In the genomic region with DNA sequence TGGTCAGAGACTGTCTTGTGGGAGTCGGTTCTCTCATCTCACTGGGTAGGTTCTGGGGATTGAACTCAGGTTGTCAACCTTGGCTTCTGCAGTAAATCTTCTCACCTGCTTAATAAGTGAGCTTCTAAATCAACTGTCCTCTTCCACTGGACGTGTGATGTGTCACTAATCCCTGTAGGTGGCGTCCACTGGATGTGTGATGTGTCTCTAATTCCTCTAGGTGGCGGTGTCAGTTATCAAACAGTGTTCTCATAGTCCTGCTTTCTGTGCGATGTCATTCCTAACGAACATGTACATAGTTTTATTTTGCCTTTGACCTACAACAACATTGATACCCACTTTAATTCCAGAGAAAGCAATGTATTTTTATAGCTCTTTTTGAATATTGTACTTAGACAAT, we compare ENCODE assay signal across 9 mouse cellular contexts. TPM values are rescaled to one million over a fixed set of nuclear protein-coding genes. Genes with fewer than 3 reads are reported as not detected.
DNase-seq lines count a peak whose midpoint lies in the region; ATAC-seq lines count a peak whose summit lies in the region.
"Had no signal": no experiment of that assay in that cellular context is flagged by ENCODE, and none has a peak within 500 bp of the region (broad histone marks: within the 10 kb centered on the region; RNA-seq: fewer than 3 reads in every experiment).

No protein-coding gene starts in this region.

- no peaks in the 10 kb centered on the region for H3K36me3 ChIP-seq in hindbrain, embryonic 14.5 days (replicated peaks; ENCODE audit: control insufficient read depth, insufficient read depth)
- no peaks in the 10 kb centered on the region for H3K36me3 ChIP-seq in hindbrain, embryonic 10.5 days
- H3K36me3 ChIP-seq in hindbrain, embryonic 13.5 days = no peaks in the 10 kb centered on the region
- H3K36me3 ChIP-seq: embryonic facial prominence, embryonic 13.5 days had no signal

- DNase-seq in hindbrain, embryonic 14.5 days (ENCODE audit: low spot score) = peak; percentile 31
- no peak for DNase-seq in hindbrain, embryonic 10.5 days (ENCODE audit: low spot score)
- DNase-seq in A20 (ENCODE audit: low read depth, low spot score) (peak; percentile 71), NIH3T3 (ENCODE audit: low read depth) (peak; percentile 25)
- no peak for DNase-seq in yolk sac, embryonic 10.5 days (ENCODE audit: low spot score)
- no peak for DNase-seq in cerebellum, postnatal 25 days

- no peaks in the 10 kb centered on the region for H3K9me3 ChIP-seq in hindbrain, embryonic 14.5 days (ENCODE audit: control insufficient read depth, low read length)
- H3K9me3 ChIP-seq in hindbrain, embryonic 10.5 days = no peaks in the 10 kb centered on the region
- H3K9me3 ChIP-seq in hindbrain, embryonic 13.5 days = no peaks in the 10 kb centered on the region
- H3K9me3 ChIP-seq: embryonic facial prominence, embryonic 13.5 days had no signal

- no peak overlapping the region for H3K27ac ChIP-seq in hindbrain, embryonic 14.5 days
- H3K27ac ChIP-seq in hindbrain, embryonic 10.5 days = no peak overlapping the region
- no peak overlapping the region for H3K27ac ChIP-seq in hindbrain, embryonic 13.5 days
- H3K27ac ChIP-seq: embryonic facial prominence, embryonic 13.5 days had no signal

- no peak for ATAC-seq in hindbrain, embryonic 14.5 days (ENCODE audit: low FRiP score)
- ATAC-seq in hematopoietic stem cell, adult 5-6 weeks (replicated peaks in 1 of 2; ENCODE audit: insufficient read depth in 1 of 2, low FRiP score in 2 of 2, low TSS enrichment in 1 of 2, low read depth in 1 of 2, poor library complexity in 2 of 2, severe bottlenecking in 2 of 2) = peak; percentile 53 to 62; a peak in 3 of 4 replicates
- no peak for ATAC-seq in hindbrain, embryonic 13.5 days (ENCODE audit: low FRiP score)

- no peak overlapping the region for H3K9ac ChIP-seq in hindbrain, embryonic 14.5 days
- H3K9ac ChIP-seq in hindbrain, embryonic 13.5 days = no peak overlapping the region
- H3K9ac ChIP-seq: embryonic facial prominence, embryonic 13.5 days had no signal

- H3K4me3 ChIP-seq in hindbrain, embryonic 14.5 days (replicated peaks; ENCODE audit: low read length) = no peak overlapping the region
- no peak overlapping the region for H3K4me3 ChIP-seq in hindbrain, embryonic 10.5 days
- H3K4me3 ChIP-seq in hindbrain, embryonic 13.5 days = no peak overlapping the region
- H3K4me3 ChIP-seq: embryonic facial prominence, embryonic 13.5 days had no signal

- H3K27me3 ChIP-seq in hindbrain, embryonic 14.5 days (ENCODE audit: control insufficient read depth, insufficient read depth, low read length) = no peaks in the 10 kb centered on the region
- H3K27me3 ChIP-seq in hindbrain, embryonic 10.5 days (ENCODE audit: insufficient read depth, poor library complexity, severe bottlenecking) = no peaks in the 10 kb centered on the region
- H3K27me3 ChIP-seq in hindbrain, embryonic 13.5 days = no peaks in the 10 kb centered on the region
- H3K27me3 ChIP-seq: embryonic facial prominence, embryonic 13.5 days had no signal

- WGBS in hindbrain, embryonic 14.5 days = 43% methylated on average over 6 of the region's 6 CpGs
- WGBS in hindbrain, embryonic 10.5 days = 42% methylated on average over 6 of the region's 6 CpGs
- 51% methylated on average over 6 of the region's 6 CpGs for WGBS in hindbrain, embryonic 13.5 days

- H3K4me2 ChIP-seq in hindbrain, embryonic 14.5 days (replicated peaks) = no peak overlapping the region
- H3K4me2 ChIP-seq in hindbrain, embryonic 13.5 days = no peak overlapping the region
- H3K4me2 ChIP-seq: embryonic facial prominence, embryonic 13.5 days had no signal

- H3K4me1 ChIP-seq in hindbrain, embryonic 14.5 days (replicated peaks; ENCODE audit: control insufficient read depth, insufficient read depth, low read length) = no peaks in the 10 kb centered on the region
- H3K4me1 ChIP-seq in hindbrain, embryonic 10.5 days (replicated peaks) = 0 out of 2 replicates have a peak, but pooled peaks cover 3% of the 10 kb centered on the region
- H3K4me1 ChIP-seq in hindbrain, embryonic 13.5 days (replicated peaks) = no peaks in the 10 kb centered on the region
- H3K4me1 ChIP-seq: embryonic facial prominence, embryonic 13.5 days had no signal

RNA-seq across cellular contexts. Expression of a gene that starts 30.8 kb away (rescaled TPM):
- polyA plus RNA-seq in hindbrain, embryonic 14.5 days (2014; fragmentation: Nextera tagmentation; extraction: Ambion mirVana) = 28.1 and 33.4 TPM in 2 replicates
- 23.2 and 26.0 TPM in 2 replicates for polyA plus RNA-seq in hindbrain, embryonic 10.5 days (2016; fragmentation: Nextera tagmentation; extraction: Ambion mirVana)
- 5.9 and 30.7 TPM in 2 replicates for total RNA-seq in hematopoietic stem cell, adult 5-6 weeks (2017)
- 38.1 and 42.0 TPM in 2 replicates for polyA plus RNA-seq in hindbrain, embryonic 13.5 days (2015; fragmentation: Nextera tagmentation; extraction: Ambion mirVana)

Comparison
In these comparisons a context has a peak if more than half of its experiments do, and no peak if none do; other contexts are left out.
1. DNase-seq: peak in hindbrain, embryonic 14.5 days (single experiment), A20 (single experiment) and NIH3T3 (single experiment); none in hindbrain, embryonic 10.5 days (single experiment), yolk sac, embryonic 10.5 days (single experiment) and cerebellum, postnatal 25 days (0 of 2).
2. ATAC-seq: peak in hematopoietic stem cell, adult 5-6 weeks (2 of 2); none in hindbrain, embryonic 14.5 days (single experiment) and hindbrain, embryonic 13.5 days (single experiment).